Mouse (Mus musculus) spleen, embryonic (tissue): ENCODE data around the gene Cep290.
"Not testable (repeated sequence)": the region's sequence is repeated elsewhere in the genome, so short reads cannot be mapped to it uniquely, and the experiment has no call there.

Experiments
- CTCF ChIA-PET: fragments of 350-600 bp; sonication (Branson Sonifier 250); formaldehyde crosslinking; loops from one replicate; lab custom pipeline; 2022; lab: Charles Lee

The Cep290 gene

DNA sequence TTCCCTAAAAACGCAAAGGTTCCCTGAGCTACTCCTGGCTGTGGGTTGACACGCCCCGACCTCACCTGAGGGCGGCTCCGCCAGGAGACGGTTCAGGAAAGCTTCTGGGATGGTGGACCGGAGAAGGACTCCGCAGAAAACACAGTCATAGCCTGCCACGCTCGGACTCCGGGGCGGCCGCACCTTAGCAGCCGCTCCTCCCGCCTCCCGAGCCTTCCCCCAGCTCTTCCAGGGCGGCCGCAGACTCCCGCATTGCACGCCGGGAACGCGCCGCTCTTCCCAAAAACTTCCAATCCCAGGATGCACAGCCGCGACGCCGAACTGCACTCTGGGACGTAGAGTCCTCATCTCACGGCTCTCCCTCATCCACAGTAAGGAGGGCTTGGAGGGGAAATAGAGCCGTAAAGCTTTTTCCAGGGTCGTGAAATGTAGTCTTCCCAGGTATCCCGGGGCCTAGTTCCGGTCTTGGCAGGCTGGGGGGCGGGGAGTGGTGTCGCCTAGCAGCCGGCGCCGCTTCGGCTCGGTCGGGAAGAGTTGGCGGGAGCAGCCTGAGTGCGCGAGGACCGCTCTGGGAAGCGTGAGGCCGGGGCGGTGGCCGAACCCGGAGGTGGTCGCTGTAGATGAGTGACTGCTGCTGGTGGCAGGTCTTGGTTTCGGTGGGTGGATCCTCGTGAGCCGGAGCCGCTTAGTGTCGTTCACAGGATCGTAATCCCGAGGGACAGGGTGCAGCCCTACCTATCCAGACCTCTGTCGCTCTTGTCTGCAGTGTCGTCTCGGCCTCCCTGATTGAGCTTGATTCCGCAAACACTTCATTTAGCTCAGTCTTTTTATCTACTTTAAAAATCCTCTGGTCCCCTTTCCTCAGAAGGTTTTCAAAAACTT is at the start of gene Cep290, which contains the start of gene Tmtc3:
Cep290 (plus strand) TSS at position 462 of the 882 bp plus-strand sequence.
Tmtc3 (minus strand) TSS at position 254 of the 882 bp plus-strand sequence.
- CTCF ChIA-PET, result no interaction called here

DNA sequence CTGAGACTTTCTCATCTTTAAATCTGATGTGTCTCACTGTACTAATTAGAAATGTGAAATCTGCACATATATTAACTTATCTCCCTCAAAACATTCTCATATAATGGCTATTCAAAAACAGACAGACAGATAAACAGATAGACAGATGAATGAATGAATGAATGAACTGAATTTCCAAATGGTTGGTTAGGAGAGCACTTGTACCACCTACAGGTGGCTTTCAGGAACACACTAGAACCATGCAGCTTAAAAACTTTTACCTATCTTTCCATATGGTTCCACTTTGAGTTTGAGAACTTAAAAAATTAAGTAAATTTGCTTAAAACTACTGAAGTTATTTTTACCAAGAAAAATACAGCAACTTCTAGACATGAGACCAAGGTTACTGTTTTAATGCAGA is 38.0 kb upstream of the Cep290 start:
- CTCF ChIA-PET, result no interaction called here

DNA sequence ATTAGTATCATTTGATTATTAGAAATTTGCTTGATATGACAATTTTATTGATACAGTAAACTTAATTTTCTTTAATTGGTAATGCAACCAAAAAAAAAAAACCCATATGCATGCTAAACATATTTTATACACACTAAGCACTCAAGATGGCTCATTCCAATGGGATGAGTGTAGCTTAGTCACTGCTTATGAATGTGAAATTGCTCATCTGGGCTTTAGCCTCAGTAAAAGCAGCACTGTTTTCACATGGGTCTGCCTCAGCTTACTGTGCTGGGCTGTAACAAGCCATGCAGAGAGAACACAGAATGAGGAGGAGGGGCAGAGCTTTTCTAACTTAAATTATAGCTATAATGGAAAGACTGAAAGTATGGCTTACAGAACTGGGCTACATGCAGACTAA is 26.8 kb upstream of the Cep290 start:
- CTCF ChIA-PET, result no interaction called here

DNA sequence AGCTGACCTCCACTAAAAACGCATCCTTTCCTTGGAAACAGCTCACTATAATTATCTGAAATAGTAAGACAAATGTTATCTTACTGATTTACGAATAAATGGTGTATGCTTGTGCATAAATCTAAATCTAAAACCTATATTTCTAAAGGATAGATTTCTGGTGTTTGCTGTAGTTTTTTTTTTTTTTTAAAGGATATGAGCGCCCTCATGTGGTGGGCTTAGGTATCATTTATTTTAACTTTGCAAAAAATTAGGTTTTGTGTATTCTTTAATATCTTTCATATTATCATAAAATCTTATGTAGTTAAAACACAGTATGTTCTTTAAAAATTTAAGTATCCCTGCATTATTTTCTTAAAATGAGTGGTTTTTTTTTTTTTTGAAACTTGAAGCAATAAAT is 12.3 kb upstream of the Cep290 start:
- CTCF ChIA-PET, result interaction anchor here (0.7 to 1.0 kb wide), 3 partner anchors 38 to 836 kb away, joined by 3 to 5 read pairs (median 4); no protein-coding TSS in a partner anchor

DNA sequence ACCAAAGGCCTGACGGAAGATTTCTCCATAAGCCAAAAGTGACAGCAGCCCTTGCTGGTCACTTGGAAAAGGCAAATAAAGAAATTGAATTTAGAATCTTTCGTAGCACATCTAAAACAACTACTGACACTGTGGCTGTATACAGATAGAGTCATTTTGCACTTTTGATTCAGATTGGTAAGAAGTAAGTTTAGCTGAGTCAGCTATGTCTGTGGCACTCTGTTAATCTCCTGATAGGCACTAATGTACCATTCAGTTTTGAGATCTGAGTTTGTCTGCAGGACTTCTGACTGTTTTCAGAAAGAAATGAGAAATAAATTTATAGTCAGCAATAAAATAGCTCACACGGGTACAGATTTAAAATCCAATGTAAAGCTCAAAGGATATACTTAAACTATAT is 7.8 kb upstream of the Cep290 start:
- CTCF ChIA-PET, result interaction anchor here (0.6 kb wide), 1 partner anchor 8 kb away, joined by 3 read pairs; no protein-coding TSS in a partner anchor

DNA sequence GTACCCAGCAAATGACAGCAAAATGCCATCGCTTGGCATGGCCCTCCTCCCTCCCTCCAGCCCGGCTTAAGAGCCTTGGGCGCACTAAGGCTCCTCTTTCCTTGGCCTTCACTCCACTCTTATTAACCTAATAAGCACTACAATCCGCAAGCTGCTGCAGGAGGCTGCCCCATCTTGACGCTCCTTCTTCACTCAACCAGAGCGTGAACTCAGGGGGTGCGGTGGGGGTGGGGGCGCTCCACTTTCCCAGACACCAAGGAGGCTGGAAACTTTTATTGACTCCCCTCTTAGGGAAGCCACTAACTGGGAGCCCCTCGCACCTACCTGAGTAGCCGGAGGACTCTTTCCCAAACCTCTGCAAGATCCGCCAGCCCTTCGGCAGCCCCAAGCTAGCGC is 659 bp upstream of the Cep290 start:
- CTCF ChIA-PET, result no interaction called here

DNA sequence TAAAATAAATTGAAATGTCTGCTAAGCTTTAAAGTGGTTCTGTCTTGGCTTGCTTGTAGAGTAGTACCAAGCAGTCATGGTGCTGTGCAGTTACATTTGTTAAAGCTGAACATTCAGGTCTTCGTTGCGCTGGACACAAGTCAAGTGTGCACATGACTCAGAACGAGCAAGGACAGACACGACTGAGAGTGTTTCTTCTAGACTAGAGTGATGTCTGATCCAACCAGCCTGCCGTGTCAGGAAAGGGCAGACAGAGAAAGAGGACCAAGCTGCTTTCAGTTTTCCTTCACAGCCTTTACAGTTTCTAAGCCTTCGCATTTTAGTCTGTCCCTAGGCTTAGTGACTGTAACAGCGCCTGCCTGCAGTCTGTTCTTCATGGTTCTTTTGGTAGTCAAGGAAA is 4.6 kb downstream of the Cep290 start:
- CTCF ChIA-PET, result interaction anchor here (0.5 kb wide), 1 partner anchor 19 kb away, joined by 4 read pairs; no protein-coding TSS in a partner anchor

DNA sequence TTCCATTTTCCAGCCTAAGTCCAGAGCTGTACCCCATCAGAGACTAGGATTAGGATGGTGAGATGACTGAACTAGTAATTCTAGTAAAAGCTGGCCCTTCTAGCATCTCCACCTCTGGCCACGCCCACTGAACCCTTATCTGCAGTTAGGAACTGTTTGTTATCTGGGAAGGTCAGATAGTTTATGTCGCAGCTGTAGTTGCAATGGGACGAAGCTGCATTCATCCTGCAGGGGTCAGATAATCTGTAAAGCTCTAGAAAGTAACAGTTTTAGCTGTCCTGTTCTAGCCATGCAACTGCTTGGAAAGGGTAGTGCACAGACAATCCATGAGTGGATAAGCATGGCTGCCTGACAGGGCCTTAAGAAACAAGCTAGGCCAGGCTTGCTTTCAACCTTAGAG is 11.0 kb downstream of the Cep290 start:
- CTCF ChIA-PET, result no interaction called here

DNA sequence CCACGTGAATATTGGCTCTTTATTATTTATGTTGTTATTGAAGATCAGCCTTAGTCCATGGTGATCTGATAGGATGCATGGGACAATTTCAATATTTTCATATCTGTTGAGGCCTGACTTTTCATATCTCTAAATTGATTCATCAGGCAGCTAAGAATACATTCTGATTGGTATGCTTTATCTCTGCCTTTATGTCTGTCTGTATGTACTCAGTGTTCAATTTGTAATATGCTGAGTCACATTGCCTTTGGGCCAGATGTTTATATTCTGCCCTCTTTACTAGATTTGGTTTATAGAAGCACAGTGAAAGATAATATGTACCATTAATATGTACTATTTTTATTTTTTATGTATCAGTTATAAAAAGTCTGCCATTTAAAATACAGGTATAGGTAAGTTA is 20.8 kb downstream of the Cep290 start:
- CTCF ChIA-PET, result no interaction called here

DNA sequence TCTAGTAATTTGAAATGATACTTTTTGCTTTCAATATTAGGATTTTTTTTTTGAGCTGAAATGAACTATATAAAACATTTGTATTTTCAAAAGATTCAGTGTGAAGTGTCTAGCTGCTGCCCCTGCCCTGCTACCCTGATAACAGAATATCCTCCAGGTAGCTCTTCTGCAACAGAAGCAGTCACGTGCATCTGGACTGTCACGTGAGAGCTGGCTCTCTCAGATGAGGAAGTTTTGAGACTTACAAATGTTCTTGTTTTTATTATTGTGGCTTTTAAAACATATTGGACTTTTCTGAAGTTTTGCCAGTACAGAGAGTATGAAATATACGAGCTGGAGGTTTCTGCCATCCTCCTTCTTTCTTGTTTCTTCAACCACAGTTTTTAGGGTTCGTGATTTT is 34.3 kb downstream of the Cep290 start:
- CTCF ChIA-PET, result interaction anchor here (0.6 kb wide), 1 partner anchor 103 kb away, joined by 3 read pairs; no protein-coding TSS in a partner anchor

DNA sequence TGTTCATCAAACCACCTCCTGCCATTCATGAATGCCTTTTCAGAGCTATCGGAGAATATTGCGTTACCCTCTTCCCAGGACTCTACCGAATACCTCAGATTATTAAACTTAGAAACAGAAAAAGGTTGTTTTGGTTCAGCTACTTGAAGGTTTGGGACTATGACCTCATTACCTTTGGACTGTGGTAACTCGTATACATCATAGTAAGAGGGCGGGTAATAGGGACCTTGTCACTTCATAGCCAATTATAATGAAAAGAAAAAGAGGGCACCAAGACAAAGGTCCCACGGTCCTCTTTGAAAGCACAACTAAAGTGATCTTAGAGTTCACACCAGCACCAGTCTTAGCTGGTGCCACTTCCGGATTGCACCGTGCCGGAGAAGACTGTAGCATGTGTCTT is 35.0 kb downstream of the Cep290 start:
- CTCF ChIA-PET, result no interaction called here

DNA sequence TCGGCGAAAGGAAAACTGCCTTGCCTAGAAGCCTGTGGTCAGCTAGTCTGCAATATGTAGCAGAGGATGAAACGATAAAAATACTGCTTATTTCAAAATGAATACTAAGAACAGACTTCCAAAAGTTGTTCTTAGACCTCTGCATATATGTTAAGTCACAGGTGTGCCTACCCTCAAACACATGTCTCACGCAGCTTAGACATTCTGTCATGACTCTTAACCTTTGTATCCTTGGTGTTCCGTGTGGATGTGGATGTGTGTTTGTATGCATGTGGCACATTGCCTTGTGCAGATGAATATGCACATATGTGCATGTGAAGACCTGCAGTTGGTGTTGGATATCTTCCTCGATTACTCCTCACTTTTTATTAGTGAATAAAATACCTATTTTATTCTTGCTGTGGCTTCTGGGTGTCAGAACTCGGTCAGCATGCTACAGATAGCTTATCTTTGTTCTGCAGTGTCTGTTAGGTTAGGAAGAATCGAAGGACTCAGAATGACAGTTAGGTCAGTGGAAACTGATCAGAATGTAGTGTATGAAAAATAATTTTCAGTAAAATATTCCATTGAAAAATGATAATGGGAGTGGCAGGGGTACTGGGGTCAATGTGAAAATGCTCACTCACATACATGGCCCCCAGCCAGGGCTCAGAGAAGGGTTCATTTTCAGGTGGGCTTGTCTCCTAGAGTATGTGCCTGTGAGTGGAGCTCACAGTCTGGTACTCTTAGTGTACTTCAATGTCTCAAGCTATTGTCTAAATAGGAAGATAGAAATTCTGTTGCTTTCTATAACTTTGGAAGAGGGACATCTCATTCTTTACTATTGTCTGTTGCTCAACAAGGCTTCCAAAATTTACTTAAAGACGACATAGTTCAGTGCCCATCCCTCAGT is 37.4 kb downstream of the Cep290 start:
- CTCF ChIA-PET, result no interaction called here

DNA sequence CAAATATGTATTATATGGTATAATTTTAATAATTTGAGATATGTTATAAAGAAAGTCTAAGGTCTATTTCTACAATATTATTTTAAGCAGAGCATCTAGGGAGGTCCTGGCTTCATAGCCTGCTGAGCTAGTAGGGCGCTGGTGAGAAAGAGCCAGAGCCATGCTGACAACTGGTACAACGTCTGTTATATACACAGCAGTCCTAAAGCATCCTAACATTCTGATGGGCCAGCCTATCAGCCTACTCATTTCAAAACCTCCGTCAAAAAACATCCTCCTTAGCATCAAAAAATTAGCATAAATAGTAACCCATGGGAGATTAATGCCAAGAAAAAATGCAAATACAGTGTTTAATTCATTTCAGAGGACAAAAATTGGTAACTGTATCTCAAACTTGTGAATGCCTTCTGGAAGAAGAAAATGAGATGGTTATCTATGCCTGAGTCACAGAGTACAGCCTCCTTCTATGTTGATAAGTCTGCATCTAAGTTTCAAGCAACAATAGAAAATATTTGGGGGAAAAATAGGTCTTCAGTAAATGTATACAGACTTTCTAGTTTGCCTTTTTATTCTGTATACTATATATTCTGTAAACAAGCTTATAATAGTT is 69.3 kb downstream of the Cep290 start:
- CTCF ChIA-PET, result no interaction called here

DNA sequence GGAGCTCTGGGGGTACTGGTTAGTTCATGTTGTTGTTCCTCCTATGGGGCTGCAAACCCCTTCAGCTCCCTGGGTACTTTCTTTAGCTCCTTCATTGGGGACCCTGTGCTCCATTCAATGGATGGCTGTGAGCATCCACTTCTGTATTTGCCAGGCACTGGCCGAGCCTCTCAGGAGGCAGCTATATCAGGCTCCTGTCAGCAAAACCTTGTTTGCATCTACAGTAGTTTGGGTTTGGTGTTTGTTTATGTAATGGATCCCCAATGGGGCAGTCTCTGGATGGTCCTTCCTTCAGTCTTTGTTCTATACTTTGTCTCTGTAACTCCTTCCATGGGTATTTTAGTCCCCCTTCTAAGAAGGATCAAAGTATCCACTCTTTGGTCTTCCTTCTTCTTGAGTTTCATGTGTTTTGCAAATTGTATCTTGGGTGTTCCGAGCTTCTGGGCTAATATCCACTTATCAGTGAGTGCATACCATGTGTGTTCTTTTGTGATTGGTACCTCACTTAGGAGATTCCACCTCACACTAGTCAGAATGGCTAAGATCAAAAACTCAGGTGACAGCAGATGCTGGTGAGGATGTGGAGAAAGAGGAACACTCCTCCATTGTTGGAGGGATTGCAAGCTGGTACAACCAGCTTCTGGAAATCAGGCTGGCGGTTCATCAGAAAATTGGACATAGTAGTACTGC is 73.0 kb downstream of the Cep290 start:
- CTCF ChIA-PET, result not testable (repeated sequence)

DNA sequence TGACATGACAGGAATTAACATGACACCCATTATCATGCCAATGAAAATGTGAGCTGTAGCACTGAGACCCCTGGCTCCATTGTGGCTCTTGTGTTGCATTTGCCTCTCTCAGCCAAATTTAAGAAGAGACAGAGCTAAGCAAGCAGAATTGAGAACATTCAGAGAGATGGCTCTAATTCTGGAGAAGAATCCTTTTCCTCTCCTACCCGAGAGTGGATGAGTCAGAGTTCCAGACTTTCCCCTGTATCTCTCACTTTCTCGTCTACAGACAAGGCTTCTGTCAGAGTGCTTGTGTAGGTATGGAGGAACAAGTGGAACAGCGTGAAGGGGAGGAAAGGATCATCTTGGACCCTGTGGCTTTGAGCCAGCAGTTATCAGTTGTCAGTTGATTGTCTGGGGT is 76.8 kb downstream of the Cep290 start:
- CTCF ChIA-PET, result no interaction called here

DNA sequence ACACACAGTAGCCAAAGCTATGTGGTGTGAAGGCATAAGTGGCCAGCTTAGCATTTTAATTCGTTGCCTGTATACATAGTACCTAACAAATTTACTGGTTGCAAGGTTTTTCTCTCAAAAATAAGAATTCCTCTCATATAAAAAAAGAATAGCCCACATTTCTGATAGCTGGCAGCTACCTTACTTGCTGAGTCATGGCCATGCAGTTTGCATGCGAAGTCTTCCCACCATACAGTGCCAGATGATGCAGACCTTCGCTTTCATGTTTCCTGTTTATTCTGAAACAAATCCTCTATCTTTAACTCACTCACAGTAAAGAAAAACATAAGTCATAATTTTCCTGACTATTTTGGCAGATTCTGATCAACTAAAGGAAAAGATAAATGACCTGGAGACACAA is 84.3 kb downstream of the Cep290 start:
- CTCF ChIA-PET, result no interaction called here

DNA sequence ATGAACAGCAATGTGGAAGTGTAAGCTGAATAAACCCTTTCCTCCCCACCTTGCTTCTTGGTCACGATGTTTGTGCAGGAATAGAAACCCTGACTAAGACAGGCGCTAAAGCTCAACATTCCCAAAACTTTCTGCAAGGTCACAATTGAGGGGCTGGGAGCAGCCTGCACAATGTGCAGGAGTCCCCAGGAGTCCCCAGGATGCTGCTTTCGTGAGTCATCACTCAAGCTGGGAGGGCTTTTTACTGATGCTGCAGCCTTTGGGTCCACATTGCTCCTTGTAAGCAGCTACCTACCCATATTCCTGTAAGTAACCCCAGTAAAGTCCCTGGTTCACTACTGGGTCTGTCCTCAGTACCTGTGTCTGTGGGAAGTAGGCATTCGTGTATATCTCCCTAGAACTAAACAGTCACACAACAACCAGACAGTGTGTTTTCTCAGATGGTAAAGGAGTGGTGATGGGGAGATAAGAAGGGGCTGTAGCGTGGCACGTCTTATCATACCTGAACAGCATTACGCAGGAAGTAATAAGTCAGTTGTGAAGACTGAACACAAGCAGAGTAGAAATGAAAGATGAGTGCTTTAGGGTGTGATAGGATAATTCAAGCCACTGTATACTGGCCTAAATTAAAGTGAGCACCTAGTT is 87.3 kb downstream of the Cep290 start:
- CTCF ChIA-PET, result no interaction called here

DNA sequence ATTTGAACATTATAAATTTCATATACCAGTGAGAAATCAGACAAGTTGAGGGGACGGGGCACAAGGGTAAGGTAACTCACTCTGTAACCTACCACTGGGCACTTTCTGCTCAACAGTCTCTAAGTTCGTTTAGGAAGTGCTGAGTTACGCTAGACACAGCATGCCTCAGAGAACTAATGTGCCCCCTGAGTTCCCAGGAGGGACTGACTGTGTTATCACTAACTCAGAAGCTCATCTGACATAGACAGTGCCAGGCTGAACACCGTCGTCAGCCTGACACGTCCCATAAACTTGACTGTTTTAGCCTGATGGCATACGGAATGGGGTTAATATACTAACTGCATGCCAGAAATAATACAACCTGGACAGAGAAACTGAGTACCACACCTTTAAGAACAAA is 87.9 kb downstream of the Cep290 start:
- CTCF ChIA-PET, result no interaction called here

DNA sequence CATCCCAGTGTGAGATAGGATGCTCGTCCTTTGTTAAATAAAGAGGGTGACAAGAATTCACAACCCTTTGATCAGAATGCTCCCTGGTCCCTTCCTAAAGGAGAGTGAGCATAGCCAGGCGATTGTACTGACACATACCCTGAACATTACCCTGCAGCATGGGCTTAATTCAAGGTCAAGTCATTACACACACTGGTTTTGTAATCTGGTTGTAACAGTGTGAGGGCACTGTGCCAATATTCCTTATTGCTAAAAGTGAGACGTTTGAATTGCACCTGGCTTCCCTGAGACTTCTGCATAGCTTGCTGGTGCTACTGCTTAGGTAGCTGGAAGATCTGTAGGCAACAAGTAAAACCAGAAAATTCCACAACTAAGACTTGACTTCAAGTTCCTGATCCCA is 96.8 kb downstream of the Cep290 start:
- CTCF ChIA-PET, result no interaction called here

DNA sequence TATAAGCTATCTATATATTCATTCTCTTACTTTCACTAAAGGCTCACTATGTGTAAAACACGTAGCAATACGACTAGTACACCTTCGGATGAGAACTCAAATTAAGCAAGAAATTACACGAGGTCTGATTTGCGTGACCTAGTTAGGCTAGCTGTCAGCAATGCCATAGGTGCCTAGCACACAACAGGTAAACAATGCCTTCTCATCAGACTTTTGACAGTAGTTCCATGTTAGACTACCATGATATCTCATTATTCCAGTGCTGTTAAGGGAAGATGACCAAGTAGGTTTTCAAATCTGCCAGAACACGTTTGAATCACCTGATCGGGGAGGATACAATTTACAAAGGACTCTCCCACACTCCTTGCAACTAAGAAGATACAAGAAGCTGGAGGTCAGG is 101.2 kb downstream of the Cep290 start:
- CTCF ChIA-PET, result no interaction called here

DNA sequence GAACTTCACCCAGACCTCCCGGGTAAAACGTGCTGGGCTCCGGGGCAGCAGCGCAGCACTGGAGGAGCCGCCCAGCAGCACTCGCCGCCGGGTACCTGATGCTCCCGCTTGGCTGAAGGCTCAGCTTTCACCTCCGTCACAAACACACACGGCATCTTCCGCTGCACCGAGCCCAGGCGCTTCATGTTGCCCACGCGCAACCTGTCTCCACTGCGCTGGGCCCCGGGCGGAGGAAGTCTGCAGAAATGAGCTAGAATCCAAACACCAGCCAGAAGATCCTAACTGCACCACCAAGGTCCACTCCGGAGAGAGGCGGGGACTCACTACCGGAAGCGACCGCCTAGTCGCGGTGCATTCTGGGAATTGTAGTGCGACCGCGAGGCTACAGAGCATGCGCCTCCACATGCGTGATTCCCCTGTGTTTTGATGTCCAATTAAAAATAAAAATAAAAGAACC is 101.6 kb downstream of the Cep290 start:
- CTCF ChIA-PET, result no interaction called here
